Mouse (Mus musculus) embryonic fibroblast, embryonic 13.5 days (primary cell): ENCODE measurements around the gene Tbc1d13. TPM values are rescaled to one million over a fixed set of nuclear protein-coding genes. Genes with fewer than 3 reads are reported as not detected.
"Not testable (repeated sequence)": the region's sequence is repeated elsewhere in the genome, so short reads cannot be mapped to it uniquely, and the experiment has no call there.

Experiments
- H3K27ac ChIP-seq: 2 replicates; pipeline ENCODE4 v1.5.1; 2012; ENCODE audit warnings: low read length, control low read depth, inconsistent platforms; ENCODE audit not compliant: insufficient read depth
- H3K4me1 ChIP-seq: 2 replicates; pipeline ENCODE4 v1.6.1; 2011; ENCODE audit warnings: low read length; ENCODE audit not compliant: control insufficient read depth, insufficient read depth
- H3K4me3 ChIP-seq: 2 replicates; pipeline ENCODE4 v1.5.1; 2011; ENCODE audit warnings: mild to moderate bottlenecking, control low read depth, low read length; ENCODE audit not compliant: insufficient read depth
- CTCF ChIP-seq: IDR thresholded peaks from 2 replicates; pipeline ENCODE4 v1.5.1; 2011; ENCODE audit warnings: mild to moderate bottlenecking, control low read depth, low read length, moderate library complexity, borderline replicate concordance; ENCODE audit not compliant: insufficient read depth
- POLR2A ChIP-seq: IDR thresholded peaks from 2 replicates; pipeline ENCODE4 v1.6.1; 2011; ENCODE audit warnings: low read depth, mild to moderate bottlenecking, control low read depth, low read length, moderate library complexity
- polyA plus RNA-seq: library from polyadenylated mRNA; stranded (reverse); fragments of >200 nt; gene quantifications from 2 replicates; pipeline ENCODE4 v1.2.4, GENCODE M21; 2011; ENCODE audit warnings: low read depth; ENCODE audit not compliant: missing spikeins, insufficient read length

Tbc1d13 gene
- polyA plus RNA-seq, 1 experiment, result 39.8 TPM

DNA sequence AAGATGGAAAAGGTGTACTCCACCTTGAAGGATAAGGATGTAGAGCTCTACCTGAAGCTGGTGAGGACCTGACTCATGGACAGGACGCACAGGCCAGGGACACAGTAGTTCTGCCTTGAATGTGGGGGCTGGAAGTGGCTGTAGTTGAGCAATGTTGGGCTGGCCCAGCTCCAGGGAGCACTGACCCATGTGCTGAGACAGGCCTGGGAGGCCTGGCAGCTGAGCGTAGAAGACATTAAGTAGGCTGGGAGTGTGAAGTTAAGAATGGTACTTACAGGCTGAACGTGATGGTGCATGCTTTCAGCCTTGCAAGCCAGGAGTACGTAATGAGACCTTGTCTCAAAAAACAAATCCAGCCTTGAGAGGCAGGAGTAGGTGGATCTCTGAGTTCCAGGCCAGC, 13.9 kb downstream of the Tbc1d13 start:
- Histone ChIP-seq H3K4me3 (no peak overlapping the region), H3K27ac (no peak overlapping the region), H3K4me1 (no peaks in the 10 kb centered on the region)
- TF ChIP-seq CTCF, result no peak
- no peak for TF ChIP-seq POLR2A

DNA sequence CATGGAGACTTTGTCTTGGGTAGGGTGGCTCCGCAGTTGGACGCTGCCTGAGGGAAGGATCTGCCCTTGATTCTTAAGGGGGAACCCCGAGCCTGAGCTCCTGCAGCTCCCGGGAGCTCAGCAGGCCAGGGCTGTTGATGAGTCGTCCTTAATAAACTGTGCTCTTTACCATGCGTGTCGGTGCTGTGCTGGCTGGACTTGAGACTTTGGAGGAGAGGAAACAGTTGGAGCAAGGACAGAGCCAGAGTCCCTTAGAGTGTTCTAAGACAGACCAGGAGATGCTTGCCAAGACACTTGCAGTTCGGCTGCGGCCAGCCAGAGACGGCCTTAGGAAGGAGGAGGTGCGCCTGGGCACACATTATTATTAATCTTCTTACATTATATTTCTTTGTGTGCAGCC, 18.3 kb downstream of the Tbc1d13 start:
- H3K27ac ChIP-seq, result no peak overlapping the region
- no peak overlapping the region for H3K4me3 ChIP-seq
- TF ChIP-seq CTCF, result no peak
- TF ChIP-seq POLR2A, result no peak
- H3K4me1 ChIP-seq, result no peaks in the 10 kb centered on the region

DNA sequence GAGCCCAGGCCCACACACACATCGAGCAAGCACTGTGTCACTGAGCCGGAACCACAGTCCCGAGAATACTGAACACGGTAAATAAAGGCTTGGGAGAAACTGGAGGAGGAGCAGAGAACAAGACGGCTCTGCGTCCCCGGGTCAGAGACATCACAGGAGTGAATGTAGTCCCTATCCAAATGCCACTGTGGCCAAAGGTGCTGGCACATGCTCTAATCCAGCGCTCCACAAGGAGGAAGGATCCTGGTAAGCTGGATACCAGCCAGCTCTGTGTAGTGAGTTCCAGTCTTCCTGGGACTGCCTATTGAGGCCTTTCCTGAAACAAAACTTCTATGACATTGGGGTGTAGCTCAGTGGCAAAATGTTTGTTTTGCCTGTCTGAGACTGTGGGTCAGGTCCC, 19.1 kb downstream of the Tbc1d13 start:
- TF ChIP-seq POLR2A, result no peak
- no peak for TF ChIP-seq CTCF
- Histone ChIP-seq H3K27ac (no peak overlapping the region), H3K4me1 (no peaks in the 10 kb centered on the region), H3K4me3 (no peak overlapping the region)

DNA sequence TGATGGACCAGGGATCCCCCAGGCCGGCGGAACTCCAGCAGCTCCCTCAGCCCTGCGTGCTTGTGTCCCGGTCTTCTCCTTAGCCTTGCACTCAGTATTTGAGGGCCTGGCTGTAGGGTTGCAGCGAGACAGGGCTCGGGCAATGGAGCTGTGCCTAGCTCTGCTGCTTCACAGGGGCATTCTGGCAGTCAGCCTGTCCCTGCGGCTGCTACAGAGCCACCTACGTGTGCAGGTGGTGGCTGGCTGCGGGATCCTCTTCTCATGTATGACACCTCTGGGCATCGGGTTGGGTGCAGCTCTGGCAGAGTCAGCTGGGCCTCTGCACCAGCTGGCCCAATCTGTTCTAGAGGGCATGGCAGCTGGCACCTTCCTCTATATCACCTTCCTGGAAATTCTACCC, 26.3 kb downstream of the Tbc1d13 start:
- H3K4me3 ChIP-seq, H3K4me1 ChIP-seq, H3K27ac ChIP-seq: not testable (repeated sequence)

DNA sequence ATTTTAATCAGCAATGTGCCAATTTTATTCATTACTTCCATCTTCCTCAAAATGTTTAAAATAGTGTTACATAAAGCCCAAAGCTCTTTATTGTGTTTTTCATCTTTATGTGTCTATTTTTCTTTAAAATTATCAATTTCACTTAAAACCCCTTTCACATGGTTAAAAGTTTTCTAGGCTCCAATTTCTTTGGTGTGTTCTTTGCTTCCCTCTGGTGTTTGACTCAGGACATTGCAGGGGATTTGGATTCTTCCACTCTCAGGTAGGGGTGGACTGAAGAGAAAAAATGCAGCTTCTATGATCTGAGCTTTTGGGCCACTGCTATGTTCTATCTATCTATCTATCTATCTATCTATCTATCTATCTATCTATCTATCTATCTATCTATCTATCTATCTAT, 28.3 kb downstream of the Tbc1d13 start:
- H3K4me3 ChIP-seq, result no peak overlapping the region
- no peak for TF ChIP-seq CTCF
- no peak for TF ChIP-seq POLR2A
- no peak overlapping the region for H3K27ac ChIP-seq
- no peaks in the 10 kb centered on the region for H3K4me1 ChIP-seq

DNA sequence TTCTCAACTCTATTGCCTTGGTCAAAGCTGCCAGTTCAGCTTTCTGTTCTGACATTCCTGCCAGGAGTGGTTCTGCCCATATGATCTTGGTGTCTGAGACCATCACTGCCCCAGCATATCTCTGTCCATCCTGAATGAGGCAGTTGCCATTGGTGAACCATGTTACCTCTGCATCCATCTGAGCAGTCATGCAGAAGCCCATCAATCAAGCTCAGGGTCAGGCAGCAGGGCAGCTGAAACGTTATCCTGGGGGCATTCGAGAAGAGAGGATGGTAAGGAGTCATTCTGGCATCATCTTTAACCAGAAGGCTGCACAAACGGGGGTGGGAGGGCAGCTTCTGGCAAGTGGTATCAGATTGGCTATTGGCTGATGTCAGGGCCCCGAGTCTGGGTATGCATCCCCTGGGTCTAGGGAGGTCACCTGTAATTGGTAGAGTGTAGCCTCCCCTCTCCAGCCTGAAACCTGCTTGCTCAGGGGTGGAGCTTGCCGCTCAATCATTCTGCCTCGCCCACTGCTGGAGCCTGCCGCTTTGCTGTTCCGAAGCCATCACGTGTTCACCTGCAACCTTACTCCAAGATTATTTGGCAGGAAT, 30.9 kb downstream of the Tbc1d13 start:
- Histone ChIP-seq H3K4me3 (no peak overlapping the region), H3K4me1 (no peaks in the 10 kb centered on the region), H3K27ac (no peak overlapping the region)
- TF ChIP-seq CTCF, result no peak
- no peak for TF ChIP-seq POLR2A

DNA sequence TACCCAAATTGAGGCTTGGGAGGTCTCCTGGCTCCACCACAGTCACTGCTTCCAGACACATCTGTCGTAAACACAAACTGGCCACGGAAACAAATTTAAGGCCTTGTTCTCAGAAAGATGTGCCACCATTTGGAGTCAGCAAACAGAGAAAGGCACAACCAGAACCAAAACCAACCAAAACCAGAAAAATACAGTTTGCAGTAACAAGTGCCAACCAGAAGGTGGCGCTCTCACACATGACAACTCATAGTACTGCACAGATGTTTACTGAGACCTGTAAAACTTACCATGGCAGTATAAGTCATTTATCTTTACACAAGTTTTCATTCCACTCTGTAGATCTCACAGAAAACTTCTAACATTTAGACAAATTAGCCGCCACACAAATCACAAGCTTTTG, 33.1 kb downstream of the Tbc1d13 start:
- H3K4me1 ChIP-seq, result no peaks in the 10 kb centered on the region
- no peak overlapping the region for H3K27ac ChIP-seq
- H3K4me3 ChIP-seq, result no peak overlapping the region
- no peak for TF ChIP-seq POLR2A

DNA sequence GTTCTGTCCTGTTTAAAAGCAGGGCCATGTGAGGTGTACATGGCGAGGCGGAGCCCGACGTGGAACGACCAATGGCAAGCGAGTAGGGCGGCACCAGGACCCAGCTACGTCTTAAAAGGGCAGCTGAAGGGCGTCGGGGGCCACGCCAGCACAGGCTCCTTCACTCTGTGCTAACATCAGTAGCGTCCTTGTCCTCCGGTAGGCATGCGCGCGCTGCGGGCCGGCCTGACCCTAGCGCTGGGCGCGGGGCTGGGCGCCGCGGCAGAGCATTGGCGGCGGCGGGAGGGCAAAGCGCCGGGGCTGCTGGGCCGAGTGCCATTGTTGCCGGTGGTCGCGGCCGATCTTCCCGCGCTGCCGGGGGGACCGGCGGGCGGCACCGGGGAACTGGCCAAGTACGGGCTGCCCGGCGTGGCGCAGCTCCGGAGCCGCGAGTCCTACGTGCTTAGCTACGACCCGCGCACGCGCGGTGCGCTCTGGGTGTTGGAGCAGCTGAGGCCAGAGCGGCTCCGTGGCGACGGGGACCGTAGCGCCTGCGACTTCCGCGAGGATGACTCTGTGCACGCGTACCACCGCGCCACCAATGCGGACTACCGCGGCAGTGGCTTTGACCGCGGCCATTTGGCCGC, 37.9 kb downstream of the Tbc1d13 start, which contains the start of gene Endog:
Endog (plus strand) TSS at position 123 of the 626 bp plus-strand sequence.
- TF ChIP-seq POLR2A (peak; percentile 98), CTCF (no peak)
- 0 out of 2 replicates have a peak within 1 kb of the TSS, but pooled peaks have one; percentile 28 for H3K27ac ChIP-seq
- no peaks in the 10 kb centered on the region for H3K4me1 ChIP-seq
- peak within 1 kb of the TSS; percentile 49 for H3K4me3 ChIP-seq

DNA sequence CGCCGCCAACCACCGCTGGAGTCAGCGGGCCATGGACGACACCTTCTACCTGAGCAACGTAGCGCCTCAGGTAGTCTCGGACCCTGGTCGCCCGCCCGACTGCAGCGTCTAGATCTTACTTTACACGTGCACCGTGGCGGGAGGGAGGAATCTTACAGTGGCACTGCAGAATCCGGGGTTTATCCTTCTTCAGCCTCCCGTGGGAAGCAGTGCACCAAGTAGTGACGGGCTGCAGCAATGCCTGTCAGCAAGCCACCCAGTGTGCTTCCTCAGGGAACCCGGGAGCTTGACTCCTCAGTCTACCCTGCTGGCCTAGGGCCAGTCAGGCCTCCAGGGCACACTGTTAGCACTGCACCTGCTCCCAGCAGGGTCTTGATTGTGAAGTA, 38.4 kb downstream of the Tbc1d13 start:
- Histone ChIP-seq H3K4me1 (0 out of 2 replicates have a peak, but pooled peaks cover under 1% of the 10 kb centered on the region), H3K27ac (no peak overlapping the region), H3K4me3 (peak overlapping the region; percentile 49)
- no peak for TF ChIP-seq POLR2A
- TF ChIP-seq CTCF, result no peak

DNA sequence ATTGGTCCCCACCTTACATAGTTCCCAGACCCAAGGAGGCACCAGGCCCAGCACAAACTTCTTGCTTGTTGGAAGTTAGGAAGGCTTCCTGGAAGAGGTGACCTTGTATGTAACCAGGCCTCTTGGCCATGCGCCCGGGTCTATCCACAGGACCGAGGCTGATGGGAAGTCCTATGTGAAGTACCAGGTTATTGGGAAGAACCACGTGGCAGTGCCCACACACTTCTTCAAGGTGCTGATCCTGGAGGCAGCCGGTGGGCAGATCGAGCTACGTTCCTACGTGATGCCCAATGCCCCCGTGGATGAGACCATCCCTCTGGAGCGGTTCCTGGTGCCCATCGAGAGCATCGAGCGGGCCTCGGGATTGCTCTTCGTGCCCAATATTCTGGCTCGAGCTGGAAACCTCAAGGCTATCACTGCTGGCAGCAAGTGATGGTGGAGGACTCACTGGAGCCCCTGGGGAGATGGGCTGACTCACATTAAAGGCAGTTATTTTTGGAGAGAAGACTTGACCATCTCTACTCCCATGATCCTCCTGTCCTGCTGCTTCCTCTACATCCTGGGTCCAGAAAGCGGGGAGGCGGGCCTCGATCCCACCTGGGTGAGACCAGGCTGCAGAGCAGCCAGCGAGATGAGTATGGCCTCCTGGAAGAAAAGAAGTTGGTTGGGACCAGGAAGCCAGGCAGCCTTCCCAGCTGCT, 40.1 kb downstream of the Tbc1d13 start:
- Histone ChIP-seq H3K4me3 (no peak overlapping the region), H3K4me1 (peaks cover 3% of the 10 kb centered on the region; the same call in 1 of the 2 replicates), H3K27ac (no peak overlapping the region)
- TF ChIP-seq POLR2A (no peak), CTCF (no peak)
